Mouse (Mus musculus): ENCODE data around the gene Ttc9.

The Ttc9 gene

GRCm38 (mm10) chr12:81658086-81658485 is 27.0 kb downstream of the Ttc9 start:
- no peak for DNase-seq

DNA sequence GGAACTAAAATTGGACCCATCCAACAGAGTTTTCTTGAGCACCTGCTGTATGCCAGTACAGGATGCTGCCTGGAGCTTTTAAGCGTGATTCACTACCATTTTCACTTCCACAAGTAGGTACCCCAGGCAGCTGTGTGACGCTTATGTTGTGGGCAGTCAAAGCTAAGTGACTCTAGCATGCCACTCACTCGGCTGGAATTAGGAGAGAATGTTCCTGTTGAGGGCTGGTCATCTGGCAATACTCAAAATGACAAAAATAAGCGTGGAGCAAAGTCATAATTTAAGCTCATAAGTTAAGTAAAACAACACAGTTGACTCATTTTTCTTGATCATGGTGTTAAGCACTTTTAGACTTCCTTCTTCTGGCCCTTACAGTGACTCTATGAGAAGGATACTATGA is 31.0 kb downstream of the Ttc9 start:
- no peak for DNase-seq

GRCm38 (mm10) chr12:81663116-81663515 is 32.1 kb downstream of the Ttc9 start:
- no peak for DNase-seq

GRCm38 (mm10) chr12:81663906-81664305 is 32.9 kb downstream of the Ttc9 start:
- DNase-seq, result no peak

DNA sequence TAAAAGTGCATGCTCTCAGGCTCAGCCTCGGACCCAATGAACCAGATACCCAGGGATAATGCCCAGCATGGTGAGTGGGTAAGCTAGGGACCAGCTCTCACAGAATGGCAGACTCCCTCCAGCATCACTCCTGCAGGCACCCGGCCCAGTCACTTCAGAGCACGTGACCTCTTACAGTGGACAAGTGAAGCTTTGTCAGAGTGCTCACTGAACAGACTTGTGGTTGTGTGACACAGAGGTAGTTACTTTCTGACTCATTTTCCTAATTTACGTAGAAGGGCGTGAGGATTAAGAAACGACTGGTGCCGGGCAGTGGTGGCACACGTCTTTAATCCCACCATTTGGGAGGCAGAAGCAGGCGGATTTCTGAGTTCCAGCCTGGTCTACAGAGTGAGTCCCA is 37.4 kb downstream of the Ttc9 start:
- no peak for DNase-seq

DNA sequence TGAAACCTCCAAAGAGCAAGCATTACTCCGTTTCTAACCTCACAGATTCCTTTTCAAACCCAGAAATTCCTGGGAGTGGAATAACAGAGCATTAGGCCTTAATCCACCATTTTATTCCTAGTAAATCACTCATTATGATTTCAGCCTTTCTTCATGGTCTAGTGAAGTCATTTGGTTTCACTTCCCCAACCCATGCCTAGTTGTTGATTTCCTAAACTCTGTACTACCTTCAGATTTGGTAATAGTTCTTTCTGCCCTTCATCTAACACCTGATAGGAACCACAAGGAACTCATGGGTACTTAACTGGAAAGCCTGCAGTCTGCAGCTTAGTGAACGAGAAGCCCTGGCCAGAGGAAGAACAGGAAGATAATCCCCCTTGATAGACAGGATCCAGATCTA is 44.5 kb downstream of the Ttc9 start:
- no peak for DNase-seq

- no peak for DNase-seq
These were observed 48.9 kb downstream of the Ttc9 start for GRCm38 (mm10) chr12:81679807-81680529.

- no peak for DNase-seq
These were observed 52.3 kb downstream of the Ttc9 start for GRCm38 (mm10) chr12:81683395-81683794.

DNA sequence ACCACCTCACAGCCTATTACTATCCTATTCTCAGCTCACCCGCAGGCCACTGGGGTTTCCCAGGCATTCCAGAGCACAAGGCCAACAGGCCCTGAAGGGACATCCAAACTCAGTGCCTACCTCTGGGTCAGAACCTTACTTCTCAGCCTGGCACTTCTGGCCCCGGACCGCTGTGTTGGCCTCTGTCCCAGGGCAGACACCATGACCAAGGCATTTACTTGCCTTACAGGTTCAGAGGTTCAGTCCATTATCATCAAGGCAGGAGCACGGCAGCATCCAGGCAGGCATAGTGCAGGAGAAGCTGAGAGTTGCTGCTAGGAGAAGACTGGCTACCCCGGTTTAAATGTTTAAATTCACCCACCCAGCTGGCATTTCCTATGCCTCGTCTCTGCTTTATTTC is 53.0 kb downstream of the Ttc9 start:
- DNase-seq, result no peak

- no peak for DNase-seq
These were observed 54.9 kb downstream of the Ttc9 start for GRCm38 (mm10) chr12:81685981-81686380.

GRCm38 (mm10) chr12:81686406-81687117 is 55.5 kb downstream of the Ttc9 start:
- no peak for DNase-seq

DNA sequence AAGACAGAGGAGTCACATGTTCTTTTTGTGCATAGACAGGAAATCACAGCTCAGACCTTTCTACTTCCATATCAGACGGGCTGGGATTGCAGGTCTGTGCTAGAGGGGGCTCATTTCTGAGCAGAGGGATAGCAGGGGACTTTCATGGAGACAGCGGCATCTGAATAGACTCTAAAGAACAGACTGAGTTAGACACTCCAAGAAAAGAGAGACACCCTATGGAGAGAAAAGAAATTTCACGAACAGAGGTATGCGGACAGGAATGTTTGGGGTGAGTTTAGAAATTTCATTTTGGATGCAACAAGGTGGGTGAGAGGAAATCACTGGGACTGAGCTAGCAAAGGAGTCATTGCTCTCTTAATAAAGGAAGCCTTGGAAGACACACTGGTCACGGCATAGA is 56.8 kb downstream of the Ttc9 start:
- DNase-seq, result no peak

GRCm38 (mm10) chr12:81688537-81688936 is 57.5 kb downstream of the Ttc9 start:
- no peak for DNase-seq

DNA sequence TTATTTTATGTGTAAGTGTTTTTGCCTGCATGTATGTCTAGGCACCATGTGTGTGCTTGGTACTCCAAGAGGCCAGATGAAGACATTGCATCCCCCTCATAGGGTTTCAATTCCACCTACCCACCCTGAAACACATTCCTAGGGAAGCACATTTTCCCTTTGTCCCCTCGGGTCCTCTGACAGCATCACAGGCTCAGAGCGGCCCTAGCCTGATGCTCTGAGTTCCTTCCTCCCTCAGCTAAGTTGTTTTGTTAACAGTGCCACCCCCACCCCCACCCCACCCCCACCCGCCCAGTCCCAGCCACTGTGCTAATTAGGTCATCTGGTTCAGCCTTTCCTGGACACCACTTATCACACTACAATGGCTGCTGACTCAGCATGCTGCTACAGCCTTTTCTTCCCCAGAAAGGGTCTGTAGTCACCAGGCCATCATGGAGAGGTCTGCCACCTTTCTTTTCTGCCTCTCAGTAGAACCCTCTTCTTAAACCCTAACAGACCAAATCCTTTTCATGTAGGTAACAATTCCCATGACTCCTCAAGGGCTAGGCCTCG is 58.5 kb downstream of the Ttc9 start:
- no peak for DNase-seq

- DNase-seq, result no peak
These were observed 59.1 kb downstream of the Ttc9 start for GRCm38 (mm10) chr12:81690111-81690510.

GRCm38 (mm10) chr12:81690751-81691150 is 59.7 kb downstream of the Ttc9 start:
- no peak for DNase-seq

GRCm38 (mm10) chr12:81691177-81691730 is 60.2 kb downstream of the Ttc9 start:
- no peak for DNase-seq

DNA sequence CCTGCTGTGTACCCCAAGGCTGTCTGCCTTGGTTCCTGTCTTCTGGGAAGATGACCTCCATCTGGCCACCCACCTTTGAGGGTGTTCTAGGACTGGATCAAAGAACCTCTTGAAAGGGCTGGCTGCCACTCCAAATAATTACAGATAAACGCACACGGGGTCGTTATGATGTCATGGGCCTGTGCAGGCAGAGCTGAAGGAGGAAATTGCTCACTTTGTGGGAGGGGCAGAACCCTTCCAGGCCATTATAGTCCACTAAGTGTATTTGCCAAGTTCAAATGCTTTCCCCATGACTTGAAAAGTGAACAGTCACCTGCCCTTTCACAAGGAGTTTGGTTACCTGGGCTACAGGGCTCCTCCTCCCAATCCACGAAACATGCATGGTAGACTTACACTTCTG is 67.0 kb downstream of the Ttc9 start:
- DNase-seq, result no peak

- no peak for DNase-seq
These were observed 71.9 kb downstream of the Ttc9 start for GRCm38 (mm10) chr12:81702903-81703302.

- DNase-seq, result no peak
These were observed 81.6 kb downstream of the Ttc9 start for GRCm38 (mm10) chr12:81712618-81713017.

All from cerebellum, postnatal 25 days (tissue).